Mouse (Mus musculus): Measurements from ENCODE around the gene Thegl.

Gene Thegl

DNA sequence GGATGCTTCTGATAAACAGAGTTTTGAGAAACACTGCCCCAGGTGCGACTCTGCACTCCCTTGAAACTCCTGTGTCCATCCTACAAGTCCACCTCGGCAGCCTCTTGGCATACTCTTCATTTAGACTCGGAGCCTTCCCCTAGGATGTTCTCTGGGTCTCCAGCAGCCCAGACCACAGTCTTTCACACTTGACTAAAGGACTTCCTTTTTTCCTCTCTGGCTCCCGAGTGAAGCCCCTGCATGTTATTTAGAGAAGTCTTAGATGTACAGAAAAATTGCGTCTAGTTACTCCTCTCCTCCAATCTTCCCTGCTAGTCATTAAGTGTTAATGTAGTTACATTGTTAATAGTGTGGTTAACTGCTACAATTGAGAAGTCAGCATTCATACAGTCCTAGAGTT, 28.5 kb downstream of the Thegl start:
- DNase-seq (ENCODE audit: low spot score in 2 of 2) = no peak

DNA sequence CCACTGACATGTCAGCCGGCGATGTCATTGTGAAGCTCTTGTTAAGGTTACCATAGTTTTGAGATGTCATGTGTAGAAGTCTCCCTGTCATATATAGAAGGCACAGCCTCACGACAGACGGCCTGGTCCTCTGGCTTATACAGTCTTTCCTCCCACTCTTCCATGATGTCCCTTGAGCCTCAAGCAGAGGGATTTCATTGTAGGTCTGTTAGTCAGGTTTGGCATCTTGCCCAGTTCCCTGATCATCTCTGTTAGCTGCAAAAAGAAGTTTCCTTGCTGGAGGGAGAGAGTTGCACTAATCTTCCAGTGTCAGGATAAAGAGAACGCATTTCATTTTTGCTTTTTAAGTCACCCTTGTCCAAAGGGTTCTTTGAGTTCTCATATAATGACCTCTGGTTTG, 36.8 kb downstream of the Thegl start:
- DNase-seq (ENCODE audit: low spot score in 2 of 2) = no peak

DNA sequence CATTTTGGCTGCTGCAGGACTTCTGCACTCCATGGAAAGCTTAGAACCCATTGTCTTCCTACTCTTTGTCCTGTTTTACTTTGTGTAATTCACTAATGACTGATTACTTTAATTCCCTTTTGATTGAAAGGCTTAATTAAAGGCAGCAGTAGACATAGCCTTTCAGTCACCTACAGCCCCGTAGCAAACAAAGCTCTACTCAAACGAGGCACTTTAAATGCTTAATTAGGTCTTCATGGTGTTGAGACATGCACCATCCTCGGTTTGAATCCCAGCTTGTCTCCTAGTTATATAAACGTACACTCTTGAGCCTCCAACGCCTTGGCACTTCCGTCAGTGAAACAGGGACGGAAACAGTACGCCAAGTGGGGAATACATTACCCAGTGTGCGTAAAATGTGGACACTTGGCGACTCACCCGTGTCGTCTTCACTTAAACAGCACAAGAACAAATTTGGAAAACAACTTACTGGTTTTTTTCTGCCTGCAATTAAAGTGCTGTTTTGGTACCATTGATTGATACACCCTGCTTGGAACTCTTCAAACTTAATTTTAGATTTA, 41.1 kb downstream of the Thegl start:
- DNase-seq (ENCODE audit: low spot score in 2 of 2) = no peak

DNA sequence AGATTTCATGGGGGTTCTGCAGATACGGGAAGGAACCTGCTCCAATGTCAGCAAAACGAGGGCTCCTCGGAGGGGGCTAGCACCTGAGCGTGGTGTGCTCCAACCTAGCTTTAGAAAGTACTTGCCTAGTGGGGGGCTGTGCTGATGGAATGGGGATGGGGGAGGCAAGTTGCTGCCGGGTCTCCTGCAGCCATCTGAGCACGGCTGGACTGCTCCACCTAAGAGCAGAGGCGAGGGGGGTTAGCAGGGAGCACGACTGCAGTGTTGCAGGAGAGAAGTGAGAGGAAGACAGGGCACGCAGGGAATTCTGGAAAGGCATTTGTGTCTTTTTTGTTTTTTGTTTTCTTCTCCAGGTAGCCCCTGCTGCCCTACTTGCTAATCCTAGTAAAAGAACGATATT, 44.5 kb downstream of the Thegl start:
- DNase-seq (ENCODE audit: low spot score in 2 of 2) = no peak

DNA sequence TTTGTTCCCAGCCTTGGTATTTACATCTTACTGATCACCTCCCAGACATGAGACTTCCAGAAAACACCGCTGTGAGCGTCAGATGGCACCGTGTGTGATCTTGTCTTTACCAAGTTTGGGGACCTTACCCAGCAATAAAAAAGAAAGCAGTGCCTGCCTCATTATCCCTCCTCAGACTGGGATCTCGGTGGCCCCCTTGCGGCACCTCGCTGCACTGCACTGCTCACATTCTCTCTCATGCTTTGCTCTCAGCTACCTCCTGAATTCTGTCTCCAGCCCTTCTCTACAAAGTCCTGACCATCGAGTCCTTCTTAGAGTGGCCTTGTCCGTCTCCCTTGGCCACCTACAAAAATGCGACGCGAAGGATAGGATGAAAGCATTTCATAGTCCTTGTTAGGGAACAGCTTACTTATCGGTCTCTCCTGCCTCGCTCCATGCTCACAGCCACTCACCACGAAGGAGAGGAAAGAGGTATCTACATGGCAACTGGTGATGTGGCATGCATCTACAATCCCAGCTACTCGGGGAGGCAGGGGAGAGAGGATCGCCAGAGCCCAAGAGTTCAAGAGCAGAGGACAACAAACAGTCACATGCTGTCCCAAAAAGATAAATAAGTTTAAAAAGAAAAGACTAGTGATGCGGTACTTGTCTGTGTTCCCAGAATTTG, 45.7 kb downstream of the Thegl start:
- peak; percentile 50 to 69 for DNase-seq (ENCODE audit: low spot score in 2 of 2)

DNA sequence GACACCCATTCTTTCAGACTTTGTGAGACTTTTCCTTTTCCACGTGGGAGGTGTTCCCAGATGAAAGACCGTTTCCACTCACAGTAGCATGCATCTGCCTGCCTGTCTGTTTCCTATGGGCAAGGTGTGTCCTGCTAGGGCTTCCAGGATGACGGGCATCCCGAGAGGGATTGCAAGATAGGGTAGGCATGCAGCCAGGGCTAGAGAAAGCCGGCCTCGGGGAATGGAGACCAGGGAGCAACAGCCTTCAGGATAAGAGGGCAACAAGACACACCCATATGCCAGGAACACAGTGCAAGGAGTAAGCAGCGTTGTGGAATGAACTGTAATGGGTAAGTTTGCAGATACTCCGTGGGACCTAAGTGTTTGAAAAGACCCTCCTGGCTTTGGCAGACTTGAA, 51.5 kb downstream of the Thegl start:
- no peak for DNase-seq (ENCODE audit: low spot score in 2 of 2)

DNA sequence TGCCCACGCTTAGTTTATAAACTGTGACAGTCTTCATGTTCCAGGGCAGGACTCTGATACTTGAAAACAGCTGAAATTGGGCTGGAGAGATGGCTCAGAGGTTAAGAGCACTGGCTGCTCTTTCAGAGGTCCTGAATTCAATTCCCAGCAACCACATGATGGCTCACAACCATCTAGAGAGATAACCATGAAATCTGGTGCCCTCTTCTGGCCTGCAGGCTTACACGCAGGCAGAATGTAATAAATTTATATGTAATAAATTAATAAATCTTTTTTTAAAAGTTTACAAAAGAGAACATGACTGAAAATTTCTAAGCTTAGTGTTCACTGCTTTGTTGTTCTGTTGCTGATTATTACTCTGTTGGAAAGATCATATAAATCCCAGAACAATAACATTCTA, 55.2 kb downstream of the Thegl start:
- no peak for DNase-seq (ENCODE audit: low spot score in 2 of 2)

DNA sequence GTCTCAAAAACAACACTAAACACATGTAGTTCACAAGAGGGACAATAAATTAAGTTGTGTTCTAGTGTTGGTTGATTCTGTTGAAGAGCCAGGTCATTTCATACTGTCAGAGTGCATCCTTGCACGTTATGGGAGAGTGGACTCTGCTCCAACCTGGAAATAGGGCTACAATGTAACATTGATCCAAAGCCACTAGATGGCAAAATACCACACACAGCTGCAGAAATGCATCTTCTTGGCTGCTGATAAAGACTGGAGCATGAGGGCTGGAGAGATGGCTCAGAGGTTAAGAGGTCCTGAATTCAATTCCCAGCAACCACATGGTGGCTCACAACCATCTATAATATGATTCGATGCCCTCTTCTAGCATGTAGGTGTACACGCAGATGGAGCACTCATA, 55.8 kb downstream of the Thegl start:
- DNase-seq (ENCODE audit: low spot score in 2 of 2) = no peak

DNA sequence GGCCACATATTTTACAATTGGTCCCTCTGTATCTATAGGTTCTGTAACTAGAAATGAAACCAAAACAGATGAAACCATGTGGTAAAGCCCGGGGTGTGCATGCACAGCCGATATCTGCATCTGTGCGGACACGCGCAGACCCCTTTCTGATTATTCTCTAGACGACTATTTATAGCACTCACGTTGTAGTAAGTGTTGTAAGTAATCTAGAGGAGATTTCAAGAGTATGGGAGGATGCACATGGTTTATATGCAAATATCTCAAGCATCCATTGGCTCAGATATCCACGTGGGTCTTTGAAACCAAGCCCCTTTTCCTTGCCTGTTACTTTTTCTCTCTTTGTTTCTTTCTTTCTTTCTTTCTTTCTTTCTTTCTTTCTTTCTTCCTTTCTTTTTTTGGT, 58.0 kb downstream of the Thegl start:
- no peak for DNase-seq (ENCODE audit: low spot score in 2 of 2)

DNA sequence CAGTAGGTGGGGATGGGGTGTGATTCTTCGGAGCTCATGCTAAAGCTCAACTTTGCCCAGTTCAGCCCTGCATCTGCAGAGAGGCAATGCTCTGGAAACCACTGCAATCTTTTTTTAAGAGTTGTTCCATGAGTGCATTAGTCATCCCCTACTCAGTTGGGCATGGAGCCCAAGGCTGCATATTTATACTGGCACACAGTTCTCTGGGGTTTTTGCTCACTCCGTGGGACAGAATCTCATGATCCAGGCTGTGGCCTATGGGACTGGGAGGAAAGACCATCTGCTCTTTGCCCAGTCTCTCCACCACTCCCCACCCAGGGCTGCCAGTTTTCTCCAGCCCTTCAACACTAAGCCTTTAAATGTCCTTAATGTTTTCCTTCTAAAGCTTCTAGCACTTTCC, 59.1 kb downstream of the Thegl start:
- DNase-seq (ENCODE audit: low spot score in 2 of 2) = no peak

DNA sequence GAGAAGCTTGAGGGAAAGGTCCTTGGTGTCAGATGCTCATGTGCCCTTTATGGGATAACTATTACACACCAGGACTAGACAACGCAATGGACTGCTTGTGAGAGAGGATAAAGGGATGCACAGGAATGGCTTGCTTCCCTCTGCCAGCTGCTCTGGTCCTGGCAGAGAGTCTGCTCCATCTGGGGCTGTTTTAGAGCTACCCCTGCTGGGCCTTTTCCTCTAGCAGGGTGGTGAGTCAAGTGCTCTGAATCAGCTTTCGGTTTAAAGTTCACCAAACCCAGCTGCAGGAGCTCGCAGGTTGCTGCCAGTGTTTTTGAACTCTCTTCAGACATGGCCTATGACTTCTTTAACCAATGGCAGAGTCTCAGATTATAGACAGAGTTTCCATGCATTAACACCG, 60.1 kb downstream of the Thegl start:
- DNase-seq (ENCODE audit: low spot score in 2 of 2) = no peak

DNA sequence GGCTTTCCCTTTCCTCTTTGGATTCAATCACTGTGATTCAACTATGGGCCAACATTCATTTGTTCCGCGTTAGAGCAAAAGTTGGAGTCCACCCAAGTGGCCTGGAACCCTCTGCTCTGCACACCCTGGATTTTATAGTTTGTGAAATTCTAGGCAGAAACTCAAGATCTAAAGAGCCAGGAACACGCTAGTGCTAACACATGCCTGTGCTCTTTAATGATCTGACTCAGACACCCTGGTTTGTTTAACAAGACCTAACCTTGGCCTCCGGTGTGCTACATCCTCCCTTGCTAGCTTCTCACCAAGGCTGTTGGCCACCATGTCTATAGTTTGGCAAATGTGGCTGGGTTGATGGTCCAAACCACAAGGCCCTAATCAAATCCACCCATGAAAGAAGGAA, 64.9 kb downstream of the Thegl start:
- no peak for DNase-seq (ENCODE audit: low spot score in 2 of 2)

DNA sequence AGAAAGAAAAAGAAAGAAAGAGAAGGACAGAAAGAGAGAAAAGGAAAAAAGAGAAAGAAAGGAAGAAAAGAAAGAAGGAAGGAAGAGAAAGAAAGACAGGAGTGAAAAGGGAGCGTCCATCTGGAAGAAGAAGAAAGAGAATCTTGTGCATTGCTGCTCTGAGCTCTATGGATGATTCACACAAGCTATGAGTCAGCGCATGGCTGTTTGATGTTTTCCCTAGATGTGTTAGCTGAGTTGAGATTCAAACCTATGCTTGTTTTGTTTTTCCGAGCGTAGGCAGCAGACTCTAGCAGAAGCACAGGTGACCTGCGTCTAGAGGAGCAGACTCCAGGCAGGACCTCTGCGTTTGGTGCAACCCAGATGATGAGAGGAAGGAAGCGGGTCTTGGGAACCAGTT, 66.9 kb downstream of the Thegl start:
- no peak for DNase-seq (ENCODE audit: low spot score in 2 of 2)

DNA sequence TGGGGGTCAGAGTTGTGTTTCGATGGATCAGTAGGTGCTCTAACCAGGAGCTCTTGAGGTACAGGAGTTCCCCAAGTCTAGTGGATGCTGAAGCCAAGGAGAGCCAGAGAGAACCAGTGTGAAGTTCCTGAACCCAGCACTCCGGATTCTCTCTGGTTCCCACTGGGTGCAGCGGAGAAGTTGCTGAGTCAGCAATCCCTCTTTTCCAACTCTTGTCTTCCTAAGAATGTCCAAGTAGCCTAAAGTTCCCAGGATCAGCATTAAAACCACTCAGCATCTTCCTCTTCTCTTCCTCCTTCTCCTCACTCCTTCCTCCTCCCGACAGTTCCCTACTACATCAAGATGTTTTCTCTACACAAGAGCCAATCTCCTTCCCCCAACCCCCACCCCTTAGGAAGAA, 68.6 kb downstream of the Thegl start:
- DNase-seq (ENCODE audit: low spot score in 2 of 2) = no peak

DNA sequence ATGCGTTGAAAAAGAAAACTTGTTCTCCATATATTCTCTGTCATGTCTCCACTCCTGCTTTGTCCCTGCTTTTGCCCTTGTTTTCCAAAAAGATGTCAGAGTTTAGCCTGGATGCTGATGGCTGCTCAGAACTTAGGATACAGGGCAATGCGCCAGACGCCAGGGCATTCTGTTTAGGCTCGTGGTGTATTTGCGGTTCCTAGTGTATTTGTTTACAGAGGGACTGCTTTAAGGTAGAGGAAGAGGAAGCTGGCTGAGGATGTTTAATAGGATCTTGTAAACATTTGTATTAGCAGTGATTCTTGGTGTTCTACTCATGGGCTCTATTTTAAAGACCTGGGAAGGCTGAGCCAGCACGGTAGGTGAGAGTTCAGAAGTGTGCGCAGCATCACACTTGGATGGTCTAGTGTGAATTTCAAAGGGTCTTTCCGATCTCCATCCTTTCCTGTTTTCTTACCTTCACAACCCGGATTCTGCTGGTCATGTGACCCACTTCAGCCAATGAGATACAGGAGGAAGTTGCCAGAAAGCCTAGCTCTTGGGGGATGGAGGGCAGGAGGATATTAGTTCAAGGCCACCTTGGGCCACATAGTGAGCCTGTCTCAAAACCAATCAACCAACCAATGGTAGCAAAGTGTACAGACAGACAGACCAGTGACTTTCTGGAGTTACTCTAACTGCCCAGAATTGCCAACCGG, 70.1 kb downstream of the Thegl start:
- DNase-seq (ENCODE audit: low spot score in 2 of 2) = no peak

DNA sequence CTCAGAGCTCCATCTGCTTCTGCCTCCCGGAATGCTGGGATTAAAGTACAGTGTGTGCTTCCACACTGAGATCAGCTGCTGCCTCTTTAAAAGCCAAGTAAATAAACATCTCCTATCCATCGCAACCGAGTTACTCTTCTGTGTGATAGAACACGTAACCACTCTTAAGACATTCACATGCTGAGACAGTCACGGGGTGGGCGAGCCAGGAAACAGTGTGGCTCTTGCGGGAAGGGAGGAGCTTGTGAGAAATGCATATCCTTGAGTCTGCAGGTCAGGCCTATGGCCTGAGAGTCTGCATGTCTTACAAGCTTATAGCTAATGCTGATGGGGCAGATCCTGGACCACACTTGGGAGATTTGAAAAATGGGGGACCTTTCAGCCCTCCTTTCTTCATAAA, 70.7 kb downstream of the Thegl start:
- no peak for DNase-seq (ENCODE audit: low spot score in 2 of 2)

DNA sequence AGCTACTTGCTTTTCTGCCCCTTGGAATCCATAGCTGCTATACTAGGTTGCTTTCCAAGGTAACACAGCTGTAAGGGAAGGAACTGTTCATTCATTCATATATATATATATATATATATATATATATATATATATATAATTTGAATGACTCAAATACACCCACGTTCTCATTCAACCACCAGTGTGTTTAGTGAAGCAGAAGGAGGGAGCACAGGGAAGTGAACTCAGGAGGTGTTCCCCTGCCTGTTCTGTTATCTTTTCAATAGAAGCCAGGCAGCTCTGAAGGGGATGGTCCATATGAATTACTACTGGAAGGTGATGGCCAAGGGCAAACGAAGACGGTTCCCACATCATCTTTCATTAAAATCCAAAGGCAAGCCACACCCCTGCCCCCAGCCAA, 71.3 kb downstream of the Thegl start:
- DNase-seq (ENCODE audit: low spot score in 2 of 2) = no peak

DNA sequence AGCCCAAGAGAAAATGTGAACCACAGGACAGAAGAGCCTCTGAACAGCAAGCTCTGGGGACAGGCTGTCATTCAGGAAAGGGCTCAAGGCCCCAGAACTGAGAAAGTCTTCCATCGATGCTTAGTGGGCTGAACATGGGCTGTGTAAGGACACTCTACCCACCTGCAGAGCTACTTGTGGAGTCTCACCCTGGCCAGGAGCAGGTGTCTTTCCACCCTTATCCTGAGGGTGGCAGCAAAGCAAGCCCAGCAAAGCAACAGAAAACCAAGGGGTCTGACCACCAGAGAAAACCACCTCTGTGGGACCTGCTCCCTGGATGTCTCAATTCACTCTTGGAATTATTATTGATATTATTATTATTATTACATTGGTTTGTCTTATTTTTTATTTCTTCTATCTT, 73.5 kb downstream of the Thegl start:
- DNase-seq (ENCODE audit: low spot score in 2 of 2) = peak; percentile 17 to 45

DNA sequence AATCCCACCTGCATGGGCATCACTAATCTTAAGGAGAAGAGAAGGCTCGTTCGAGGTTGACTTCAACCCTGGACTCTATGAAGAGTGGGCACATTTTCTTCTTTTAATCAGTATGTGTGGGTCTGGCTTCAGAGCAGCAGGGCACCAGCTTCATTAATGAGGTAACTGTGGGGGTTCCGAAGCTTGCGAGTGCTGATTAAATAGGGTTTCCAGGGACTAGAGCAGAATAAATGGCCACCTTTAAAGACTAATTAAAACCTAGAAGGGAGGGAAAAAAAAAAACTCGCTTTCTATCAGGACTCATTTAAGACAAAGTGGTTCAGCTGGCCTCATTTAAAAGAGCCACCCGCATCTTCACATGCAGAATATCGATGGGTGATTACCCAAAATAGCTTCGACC, 74.1 kb downstream of the Thegl start:
- no peak for DNase-seq (ENCODE audit: low spot score in 2 of 2)

DNA sequence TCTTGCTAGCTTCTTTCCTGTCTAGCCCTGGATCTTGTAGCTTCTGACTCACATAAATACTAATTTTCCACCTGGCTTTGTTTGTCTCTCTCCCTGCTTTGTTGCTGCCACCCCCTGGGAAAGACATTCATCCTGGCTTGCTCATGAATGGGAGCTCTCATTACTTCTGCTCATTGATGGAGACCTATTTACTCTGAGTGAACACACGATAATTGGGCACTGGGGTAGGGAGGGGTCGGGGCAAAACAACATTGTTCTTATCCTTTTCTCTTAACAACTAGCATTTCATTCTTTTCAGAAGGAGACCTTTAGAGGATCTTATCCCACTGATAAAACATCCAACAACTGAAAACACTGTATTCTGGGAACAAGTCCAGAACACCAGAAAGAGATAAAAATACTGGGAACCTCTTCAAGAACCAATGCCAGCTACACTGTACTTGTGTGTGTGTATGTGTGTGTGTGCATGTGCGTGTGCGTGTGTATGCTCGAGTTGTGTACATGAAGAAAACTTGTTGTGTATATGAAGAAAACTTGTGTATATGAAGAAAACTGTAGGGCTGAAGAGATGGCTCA, 74.8 kb downstream of the Thegl start:
- DNase-seq (ENCODE audit: low spot score in 2 of 2) = no peak

DNA sequence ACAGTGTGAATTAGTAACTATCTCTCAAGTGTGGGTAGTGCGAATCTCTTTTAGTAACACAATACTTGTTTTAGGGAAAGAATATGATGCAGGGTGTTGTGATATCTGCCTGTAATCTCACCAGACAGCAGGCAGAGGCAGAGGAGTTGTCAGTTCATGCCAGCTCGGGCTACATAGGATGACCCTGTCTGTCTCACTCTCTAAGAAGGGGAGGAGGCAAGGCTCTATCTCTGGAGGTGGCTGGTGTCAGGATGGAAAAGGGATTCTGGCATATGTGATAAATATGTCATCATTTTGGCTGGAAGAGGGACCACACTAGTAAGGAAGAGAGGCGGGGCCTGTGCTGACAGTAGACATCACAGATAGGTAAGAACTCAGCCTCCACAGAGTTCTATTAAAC, 76.1 kb downstream of the Thegl start:
- no peak for DNase-seq (ENCODE audit: low spot score in 2 of 2)

DNA sequence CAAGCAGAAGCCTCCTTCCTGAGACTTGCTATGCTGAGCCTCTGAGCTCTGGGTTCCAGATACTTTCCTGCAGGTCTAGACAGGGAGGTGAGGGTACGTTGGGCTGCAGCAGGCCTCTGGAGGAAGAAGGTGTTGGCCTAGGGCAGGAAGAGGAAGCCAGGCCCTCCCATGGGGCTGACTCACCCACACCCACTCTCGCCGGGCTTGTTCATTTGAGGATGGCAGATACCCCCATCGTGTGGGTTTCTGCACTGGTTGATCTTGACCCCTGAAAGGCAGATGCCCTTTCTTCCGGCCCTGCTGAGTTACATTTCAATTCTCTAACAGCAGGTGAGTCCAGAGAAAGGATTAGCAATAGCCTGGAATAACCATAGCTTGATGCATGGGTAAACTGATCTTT, 76.7 kb downstream of the Thegl start:
- DNase-seq (ENCODE audit: low spot score in 2 of 2) = peak in 1 of 2 experiments; percentile 9

DNA sequence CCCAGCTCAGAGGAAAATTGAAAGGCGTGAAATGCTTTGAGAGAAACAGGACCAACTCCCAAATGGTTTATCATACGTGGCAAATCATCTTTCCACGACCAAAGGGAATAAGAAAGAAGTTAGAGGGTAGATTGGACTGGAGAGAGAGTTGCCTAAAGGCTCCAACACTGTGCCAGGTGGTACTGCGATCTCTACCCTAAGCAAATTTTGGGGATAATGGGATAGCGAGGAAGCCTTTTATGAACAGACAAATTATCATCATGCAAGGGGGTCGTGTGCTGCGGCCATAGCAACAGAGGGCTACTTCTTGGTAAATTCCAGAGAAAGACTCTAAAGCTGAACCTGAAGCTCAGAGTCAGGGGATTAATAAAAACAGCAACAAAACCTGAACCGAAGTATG, 78.1 kb downstream of the Thegl start:
- DNase-seq (ENCODE audit: low spot score in 2 of 2) = no peak
